Mouse (Mus musculus): ENCODE measurements around the gene St7. TPM values are rescaled to one million over a fixed set of nuclear protein-coding genes. Genes with fewer than 3 reads are reported as not detected.

Gene St7
- polyA plus RNA-seq, 1 experiment: 8.4 TPM

DNA sequence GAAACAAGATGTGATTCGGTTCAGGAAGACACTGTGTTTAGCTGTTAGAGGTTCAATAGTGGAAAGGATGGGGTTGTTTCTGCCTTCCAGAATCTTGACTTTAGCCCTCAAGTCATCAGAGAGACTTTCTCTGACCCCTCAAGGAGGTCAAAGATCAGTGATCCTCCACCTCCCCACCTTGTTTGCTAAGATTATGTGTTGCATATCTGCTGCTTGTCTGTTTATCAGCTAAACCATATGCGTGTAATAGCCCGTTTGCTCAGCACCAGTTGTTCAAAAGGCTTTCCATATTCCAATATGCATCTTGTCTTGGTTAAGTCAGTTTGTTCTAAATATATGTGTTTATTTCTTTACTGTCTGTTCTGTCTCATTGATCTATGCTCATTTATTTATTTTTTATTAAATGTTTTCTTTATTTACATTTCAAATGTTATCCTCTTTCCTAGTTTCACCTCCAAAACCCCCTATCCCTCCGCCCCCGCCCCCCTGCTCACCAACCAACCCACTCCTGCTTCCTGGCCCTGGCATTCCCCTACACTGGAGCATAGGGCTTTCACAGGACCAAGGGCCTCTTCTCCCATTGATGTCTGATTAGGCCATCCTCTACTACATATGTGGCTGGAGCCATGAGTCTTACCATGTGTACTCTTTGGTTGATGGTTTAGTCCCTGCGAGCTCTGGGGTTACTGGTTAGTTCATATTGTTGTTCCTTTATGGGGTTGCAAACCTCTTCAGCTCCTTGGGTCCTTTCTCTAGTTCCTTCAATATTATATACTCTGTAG is 84.5 kb downstream of the St7 start:
- H3K27me3 ChIP-seq (ENCODE audit: control insufficient read depth, insufficient read depth, insufficient read length): no peaks in the 10 kb centered on the region
- H3K36me3 ChIP-seq (ENCODE audit: control insufficient read depth, insufficient read depth): no peaks in the 10 kb centered on the region
- H3K4me3 ChIP-seq: no peak overlapping the region
- no peak overlapping the region for H3ac ChIP-seq (ENCODE audit: control insufficient read depth, insufficient read length)
- no peak overlapping the region for H3K4me2 ChIP-seq (ENCODE audit: low read depth)
- H3K79me2 ChIP-seq (ENCODE audit: control insufficient read depth, insufficient read depth): no peaks in the 10 kb centered on the region
- TF ChIP-seq POLR2A (IDR thresholded peaks at IDR 0.05; ENCODE audit: insufficient read length, low read depth) (no peak), TCF12 (IDR thresholded peaks at IDR 0.05; ENCODE audit: insufficient read depth, poor library complexity, severe bottlenecking) (no peak), MYOG (IDR thresholded peaks at IDR 0.05; ENCODE audit: control insufficient read depth in 1 of 3, insufficient read depth in 1 of 3, insufficient read length in 2 of 3, low read depth in 2 of 3) (no peak), REST (IDR thresholded peaks at IDR 0.05; ENCODE audit: insufficient read depth, insufficient read length) (no peak), USF1 (IDR thresholded peaks at IDR 0.05; ENCODE audit: low read depth) (no peak), TCF3 (IDR thresholded peaks at IDR 0.05; ENCODE audit: insufficient read length, low read depth) (no peak), MYOD1 (IDR thresholded peaks at IDR 0.05; ENCODE audit: control insufficient read depth in 1 of 3, insufficient read length in 2 of 3, low read depth in 2 of 3) (no peak), MAX (IDR thresholded peaks at IDR 0.05; ENCODE audit: low read depth) (no peak), SRF (IDR thresholded peaks at IDR 0.05; ENCODE audit: control insufficient read depth, insufficient read length, low read depth) (no peak), CEBPB (IDR thresholded peaks at IDR 0.05; ENCODE audit: insufficient read depth, poor library complexity, severe bottlenecking) (no peak), E2F4 (IDR thresholded peaks at IDR 0.05; ENCODE audit: insufficient read depth) (no peak), POLR2AphosphoS2 (IDR thresholded peaks at IDR 0.05; ENCODE audit: insufficient read length, low read depth) (no peak)

DNA sequence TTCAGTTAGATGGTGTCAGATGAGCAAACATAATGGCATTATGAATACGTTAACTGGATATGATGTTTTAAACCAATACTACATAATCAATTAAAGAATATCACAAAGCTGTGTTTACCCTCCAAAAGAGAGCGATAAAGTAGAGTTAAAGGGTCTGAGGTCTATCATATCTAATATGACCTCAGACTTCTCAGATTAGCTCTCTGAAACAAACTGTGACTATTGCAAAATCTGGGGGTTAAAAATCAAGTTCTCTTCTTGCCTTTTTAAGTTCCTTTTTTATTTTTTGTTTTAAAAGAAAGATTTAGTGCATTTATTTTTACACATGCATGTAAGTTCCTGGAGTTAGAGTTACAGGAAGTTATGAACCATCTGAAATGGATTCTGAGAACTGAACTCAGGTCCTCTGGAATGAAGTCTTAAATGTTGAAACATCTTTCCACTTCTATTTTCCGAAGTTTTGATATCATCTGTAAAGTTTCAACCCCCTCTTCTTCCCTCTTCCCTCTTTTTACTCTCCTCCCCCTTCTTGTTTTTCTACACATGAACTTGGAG is 86.0 kb downstream of the St7 start:
- TF ChIP-seq REST (IDR thresholded peaks at IDR 0.05; ENCODE audit: insufficient read depth, insufficient read length) (no peak), SRF (IDR thresholded peaks at IDR 0.05; ENCODE audit: control insufficient read depth, insufficient read length, low read depth) (no peak), POLR2A (IDR thresholded peaks at IDR 0.05; ENCODE audit: insufficient read length, low read depth) (no peak), TCF3 (IDR thresholded peaks at IDR 0.05; ENCODE audit: insufficient read length, low read depth) (no peak), MAX (IDR thresholded peaks at IDR 0.05; ENCODE audit: low read depth) (no peak)
- H3K27me3 ChIP-seq (ENCODE audit: control insufficient read depth, insufficient read depth, insufficient read length): no peaks in the 10 kb centered on the region
- no peak overlapping the region for H3ac ChIP-seq (ENCODE audit: control insufficient read depth, insufficient read length)
- H3K4me3 ChIP-seq: no peak overlapping the region
- no peaks in the 10 kb centered on the region for H3K79me2 ChIP-seq (ENCODE audit: control insufficient read depth, insufficient read depth)
- no peaks in the 10 kb centered on the region for H3K36me3 ChIP-seq (ENCODE audit: control insufficient read depth, insufficient read depth)
- H3K4me2 ChIP-seq (ENCODE audit: low read depth): no peak overlapping the region

DNA sequence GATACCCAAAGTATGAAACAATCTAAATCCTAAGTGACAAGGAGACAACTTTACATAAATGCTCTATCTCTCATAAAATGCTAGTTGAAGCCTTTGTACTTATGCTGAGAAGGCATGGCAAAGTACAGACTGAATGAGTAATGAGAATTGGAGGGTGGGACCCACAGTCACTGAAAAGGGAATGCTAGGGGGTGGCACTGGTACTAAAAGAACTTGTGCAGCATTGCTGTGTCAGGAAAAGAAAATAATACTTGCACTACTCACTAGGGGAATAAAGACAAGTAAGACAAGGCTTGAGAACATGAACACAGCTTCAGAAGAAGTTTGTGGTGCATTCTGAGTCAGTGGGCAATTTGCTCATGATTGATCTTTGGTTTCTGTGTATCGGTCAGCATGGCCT is 90.8 kb downstream of the St7 start:
- TF ChIP-seq TCF3 (IDR thresholded peaks at IDR 0.05; ENCODE audit: insufficient read length, low read depth): no peak
- no peak for TF ChIP-seq SRF (IDR thresholded peaks at IDR 0.05; ENCODE audit: control insufficient read depth, insufficient read length, low read depth)
- TF ChIP-seq MAX (IDR thresholded peaks at IDR 0.05; ENCODE audit: low read depth): no peak
- TF ChIP-seq REST (IDR thresholded peaks at IDR 0.05; ENCODE audit: insufficient read depth, insufficient read length): no peak
- TF ChIP-seq MYOG (IDR thresholded peaks at IDR 0.05; ENCODE audit: control insufficient read depth in 1 of 3, insufficient read depth in 1 of 3, insufficient read length in 2 of 3, low read depth in 2 of 3): no peak
- no peak for TF ChIP-seq MYOD1 (IDR thresholded peaks at IDR 0.05; ENCODE audit: control insufficient read depth in 1 of 3, insufficient read length in 2 of 3, low read depth in 2 of 3)
- no peak overlapping the region for H3ac ChIP-seq (ENCODE audit: control insufficient read depth, insufficient read length)
- H3K79me2 ChIP-seq (ENCODE audit: control insufficient read depth, insufficient read depth): no peaks in the 10 kb centered on the region
- H3K4me3 ChIP-seq: no peak overlapping the region
- no peaks in the 10 kb centered on the region for H3K36me3 ChIP-seq (ENCODE audit: control insufficient read depth, insufficient read depth)
- no peaks in the 10 kb centered on the region for H3K27me3 ChIP-seq (ENCODE audit: control insufficient read depth, insufficient read depth, insufficient read length)
- H3K4me2 ChIP-seq (ENCODE audit: low read depth): no peak overlapping the region

DNA sequence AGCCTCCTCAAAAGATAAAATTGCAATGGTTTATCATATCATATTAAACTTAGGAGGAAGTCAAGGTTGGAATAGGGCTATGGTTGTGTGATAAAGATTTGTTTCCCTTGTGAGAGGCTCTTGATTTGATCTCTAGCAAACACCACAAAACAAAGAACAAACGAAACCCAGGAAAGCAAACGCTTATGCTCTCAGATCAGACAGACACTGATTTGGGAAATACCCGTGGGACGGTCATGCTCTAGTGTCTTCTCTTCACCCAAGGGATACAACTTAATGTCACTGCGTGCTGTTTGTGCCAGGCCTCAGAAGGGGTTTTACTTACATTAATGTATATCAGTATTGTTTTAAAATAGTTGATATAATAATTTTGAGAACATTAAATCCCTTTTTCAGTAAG is 91.8 kb downstream of the St7 start:
- TF ChIP-seq REST (IDR thresholded peaks at IDR 0.05; ENCODE audit: insufficient read depth, insufficient read length): no peak

DNA sequence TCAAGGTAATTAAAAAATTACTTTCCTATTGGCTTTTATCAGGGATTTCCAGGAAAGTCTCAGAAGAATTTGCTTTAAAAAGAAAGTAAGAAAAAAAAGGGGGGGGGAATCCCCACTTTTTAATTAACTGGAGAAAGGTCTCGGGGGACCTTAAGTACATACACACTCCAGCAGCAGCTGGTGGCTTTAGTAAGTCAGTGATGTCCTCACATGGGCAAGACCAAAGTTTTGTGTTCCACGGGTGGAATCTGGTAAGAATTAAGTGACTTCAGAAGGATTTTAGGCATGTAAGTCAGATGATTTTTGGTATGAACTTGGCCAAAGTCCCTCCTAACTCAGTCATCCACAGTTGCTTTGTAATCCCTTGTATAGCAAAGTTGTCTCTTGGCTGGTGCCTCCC is 92.5 kb downstream of the St7 start:
- Histone ChIP-seq H3K79me2 (ENCODE audit: control insufficient read depth, insufficient read depth) (no peaks in the 10 kb centered on the region), H3ac (ENCODE audit: control insufficient read depth, insufficient read length) (no peak overlapping the region), H3K4me2 (ENCODE audit: low read depth) (no peak overlapping the region), H3K27me3 (ENCODE audit: control insufficient read depth, insufficient read depth, insufficient read length) (no peaks in the 10 kb centered on the region), H3K36me3 (ENCODE audit: control insufficient read depth, insufficient read depth) (no peaks in the 10 kb centered on the region), H3K4me3 (no peak overlapping the region)
- TF ChIP-seq TCF3 (IDR thresholded peaks at IDR 0.05; ENCODE audit: insufficient read length, low read depth) (no peak), POLR2A (IDR thresholded peaks at IDR 0.05; ENCODE audit: insufficient read length, low read depth) (no peak), E2F4 (IDR thresholded peaks at IDR 0.05; ENCODE audit: insufficient read depth) (no peak), MAX (IDR thresholded peaks at IDR 0.05; ENCODE audit: low read depth) (no peak), REST (IDR thresholded peaks at IDR 0.05; ENCODE audit: insufficient read depth, insufficient read length) (no peak), CEBPB (IDR thresholded peaks at IDR 0.05; ENCODE audit: insufficient read depth, poor library complexity, severe bottlenecking) (no peak), USF1 (IDR thresholded peaks at IDR 0.05; ENCODE audit: low read depth) (no peak), MYOG (IDR thresholded peaks at IDR 0.05; ENCODE audit: control insufficient read depth in 1 of 3, insufficient read depth in 1 of 3, insufficient read length in 2 of 3, low read depth in 2 of 3) (no peak), SRF (IDR thresholded peaks at IDR 0.05; ENCODE audit: control insufficient read depth, insufficient read length, low read depth) (no peak), POLR2AphosphoS2 (IDR thresholded peaks at IDR 0.05; ENCODE audit: insufficient read length, low read depth) (no peak), TCF12 (IDR thresholded peaks at IDR 0.05; ENCODE audit: insufficient read depth, poor library complexity, severe bottlenecking) (no peak), MYOD1 (IDR thresholded peaks at IDR 0.05; ENCODE audit: control insufficient read depth in 1 of 3, insufficient read length in 2 of 3, low read depth in 2 of 3) (no peak)

More for the DNA sequence above, 91.8 kb downstream of the St7 start:
- H3K36me3 ChIP-seq (ENCODE audit: control insufficient read depth, insufficient read depth): no peaks in the 10 kb centered on the region
- H3ac ChIP-seq (ENCODE audit: control insufficient read depth, insufficient read length): no peak overlapping the region
- no peaks in the 10 kb centered on the region for H3K27me3 ChIP-seq (ENCODE audit: control insufficient read depth, insufficient read depth, insufficient read length)
- H3K4me2 ChIP-seq (ENCODE audit: low read depth): no peak overlapping the region
- no peaks in the 10 kb centered on the region for H3K79me2 ChIP-seq (ENCODE audit: control insufficient read depth, insufficient read depth)
- H3K4me3 ChIP-seq: no peak overlapping the region
